Mouse (Mus musculus) megakaryocyte, embryonic 14.5 days (primary cell): Measurements from ENCODE around the gene Gm17509. TPM values are rescaled to one million over a fixed set of nuclear protein-coding genes. Genes with fewer than 3 reads are reported as not detected.

Experiments
- H3K27me3 ChIP-seq: replicated peaks from 2 replicates; pipeline ENCODE3; 2012; ENCODE audit warnings: inconsistent platforms
- H3K36me3 ChIP-seq: replicated peaks from 2 replicates; pipeline ENCODE3; 2012; ENCODE audit warnings: low read length, inconsistent platforms, mixed read lengths
- H3K4me1 ChIP-seq: 2 replicates; pipeline ENCODE4 v1.6.1; 2012; ENCODE audit warnings: inconsistent platforms
- H3K4me3 ChIP-seq: replicated peaks from 2 replicates; pipeline ENCODE3; 2012; ENCODE audit warnings: moderate library complexity, mild to moderate bottlenecking, inconsistent platforms
- H3K9me3 ChIP-seq: 2 replicates; pipeline ENCODE4 v1.6.1; 2012; ENCODE audit warnings: inconsistent platforms
- FLI1 ChIP-seq: IDR thresholded peaks from 2 replicates; pipeline ENCODE4 v1.6.1; 2012; ENCODE audit warnings: low read length, inconsistent platforms, mixed read lengths
- GATA1 ChIP-seq: IDR thresholded peaks from 3 replicates; pipeline ENCODE4 v1.6.1; 2012; ENCODE audit warnings: mixed read lengths, low read length, inconsistent platforms, borderline replicate concordance
- polyA plus RNA-seq: library from polyadenylated mRNA; stranded (reverse); fragments of >175 nt; gene quantifications from 2 replicates; pipeline ENCODE4 v1.2.3, GENCODE M21; 2012; ENCODE audit warnings: low replicate concordance; ENCODE audit not compliant: insufficient read depth

The Gm17509 gene
- polyA plus RNA-seq, 1 experiment = 0.03 TPM

- Histone ChIP-seq H3K4me1 (peaks cover 3% of the 10 kb centered on the region), H3K9me3 (no peaks in the 10 kb centered on the region), H3K27me3 (no peaks in the 10 kb centered on the region), H3K36me3 (no peaks in the 10 kb centered on the region), H3K4me3 (no peak overlapping the region)
- TF ChIP-seq GATA1 (no peak), FLI1 (no peak)
Observed at GRCm38 (mm10) chr13:117230371-117231110, 9.7 kb upstream of the Gm17509 start.

- Histone ChIP-seq H3K27me3 (peaks cover 17% of the 10 kb centered on the region), H3K9me3 (no peaks in the 10 kb centered on the region), H3K4me3 (no peak overlapping the region), H3K4me1 (peaks cover 21% of the 10 kb centered on the region), H3K36me3 (no peaks in the 10 kb centered on the region)
- TF ChIP-seq GATA1 = no peak
- no peak for TF ChIP-seq FLI1
Observed at GRCm38 (mm10) chr13:117225561-117225960, 4.7 kb upstream of the Gm17509 start.

GRCm38 (mm10) chr13:117224901-117225300 lies 4.0 kb upstream of the Gm17509 start:
- Histone ChIP-seq H3K9me3 (no peaks in the 10 kb centered on the region), H3K4me3 (peak overlapping the region; percentile 72), H3K4me1 (peaks cover 27% of the 10 kb centered on the region), H3K27me3 (peaks cover 24% of the 10 kb centered on the region), H3K36me3 (no peaks in the 10 kb centered on the region)
- no peak for TF ChIP-seq FLI1
- TF ChIP-seq GATA1 = no peak

GRCm38 (mm10) chr13:117223125-117223524 lies 2.2 kb upstream of the Gm17509 start:
- no peak overlapping the region for H3K4me3 ChIP-seq
- H3K9me3 ChIP-seq = no peaks in the 10 kb centered on the region
- H3K36me3 ChIP-seq = no peaks in the 10 kb centered on the region

GRCm38 (mm10) chr13:117219871-117220500 lies 889 bp downstream of the Gm17509 start:
- Histone ChIP-seq H3K4me1 (peaks cover 30% of the 10 kb centered on the region), H3K27me3 (peaks cover 29% of the 10 kb centered on the region), H3K36me3 (no peaks in the 10 kb centered on the region), H3K9me3 (no peaks in the 10 kb centered on the region), H3K4me3 (peak overlapping the region; percentile 94)
- TF ChIP-seq FLI1 (no peak), GATA1 (no peak)

More at GRCm38 (mm10) chr13:117223125-117223524, 2.2 kb upstream of the Gm17509 start:
- Histone ChIP-seq H3K27me3 (peaks cover 29% of the 10 kb centered on the region), H3K4me1 (peaks cover 27% of the 10 kb centered on the region)
- TF ChIP-seq GATA1 (no peak), FLI1 (no peak)

GRCm38 (mm10) chr13:117218092-117218491 lies 2.8 kb downstream of the Gm17509 start:
- no peaks in the 10 kb centered on the region for H3K9me3 ChIP-seq
- H3K4me1 ChIP-seq = peaks cover 23% of the 10 kb centered on the region
- H3K4me3 ChIP-seq = no peak overlapping the region
- H3K36me3 ChIP-seq = no peaks in the 10 kb centered on the region
- peaks cover 26% of the 10 kb centered on the region for H3K27me3 ChIP-seq
- TF ChIP-seq GATA1 (no peak), FLI1 (no peak)

GRCm38 (mm10) chr13:117217621-117218020 lies 3.3 kb downstream of the Gm17509 start:
- TF ChIP-seq FLI1 = no peak
- TF ChIP-seq GATA1 = no peak

GRCm38 (mm10) chr13:117216752-117217363 lies 4.0 kb downstream of the Gm17509 start:
- Histone ChIP-seq H3K4me3 (no peak overlapping the region), H3K36me3 (no peaks in the 10 kb centered on the region), H3K4me1 (peaks cover 35% of the 10 kb centered on the region), H3K27me3 (peaks cover 25% of the 10 kb centered on the region), H3K9me3 (no peaks in the 10 kb centered on the region)
- TF ChIP-seq GATA1 (no peak), FLI1 (no peak)

More at GRCm38 (mm10) chr13:117217621-117218020, 3.3 kb downstream of the Gm17509 start:
- Histone ChIP-seq H3K36me3 (no peaks in the 10 kb centered on the region), H3K4me1 (peaks cover 28% of the 10 kb centered on the region), H3K4me3 (no peak overlapping the region), H3K9me3 (no peaks in the 10 kb centered on the region), H3K27me3 (peaks cover 26% of the 10 kb centered on the region)

- Histone ChIP-seq H3K36me3 (no peaks in the 10 kb centered on the region), H3K27me3 (peaks cover 17% of the 10 kb centered on the region), H3K4me3 (no peak overlapping the region), H3K4me1 (peaks cover 40% of the 10 kb centered on the region), H3K9me3 (no peaks in the 10 kb centered on the region)
- TF ChIP-seq FLI1 (no peak), GATA1 (no peak)
Observed at GRCm38 (mm10) chr13:117216126-117216525, 4.7 kb downstream of the Gm17509 start.

- Histone ChIP-seq H3K36me3 (no peaks in the 10 kb centered on the region), H3K9me3 (no peaks in the 10 kb centered on the region), H3K4me3 (no peak overlapping the region), H3K27me3 (peaks cover 11% of the 10 kb centered on the region), H3K4me1 (peaks cover 36% of the 10 kb centered on the region)
- TF ChIP-seq FLI1 (no peak), GATA1 (no peak)
Observed at GRCm38 (mm10) chr13:117215481-117215880, 5.4 kb downstream of the Gm17509 start.
